In the genomic region with DNA sequence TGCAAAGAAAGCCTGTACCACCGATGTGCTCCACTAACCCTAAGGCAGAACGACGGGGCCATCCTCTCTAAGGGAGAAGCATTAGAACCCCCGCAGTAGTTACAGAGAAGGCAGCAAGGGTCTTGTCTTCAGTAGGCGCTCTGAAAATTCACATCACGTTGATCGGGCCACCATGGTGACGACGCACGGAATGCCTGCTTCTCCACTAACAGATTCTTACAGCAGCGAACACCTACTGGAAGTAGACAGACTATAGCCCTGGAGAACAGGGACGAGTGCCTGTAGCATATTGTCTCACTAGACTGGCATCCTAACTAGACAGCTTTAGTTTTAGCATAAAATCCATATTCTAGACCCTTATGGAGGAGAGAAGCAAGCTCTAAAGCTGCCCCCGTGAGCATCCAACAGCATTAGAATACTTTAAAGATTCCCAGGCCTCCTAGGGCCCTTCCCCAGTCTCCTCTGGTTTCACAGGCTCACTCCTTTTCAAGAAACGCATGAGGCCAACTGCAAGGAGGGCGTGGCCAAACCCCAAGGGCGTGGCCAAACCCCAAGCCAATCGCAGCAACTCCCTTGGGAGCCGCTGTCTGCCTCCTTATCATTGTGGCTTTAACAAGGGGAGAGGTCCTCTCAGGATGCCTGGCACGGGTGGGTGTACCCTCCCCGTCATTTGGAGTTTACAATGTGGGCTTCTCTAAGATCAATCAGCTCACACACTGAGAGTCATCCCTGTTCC, we compare ENCODE assay signal across 9 mouse cellular contexts.
DNase-seq lines count a peak whose midpoint lies in the region; ATAC-seq lines count a peak whose summit lies in the region.
"Had no signal": no experiment of that assay in that cellular context is flagged by ENCODE, and none has a peak within 500 bp of the region (broad histone marks: within the 10 kb centered on the region; RNA-seq: fewer than 3 reads in every experiment).

No protein-coding gene starts in this region.

- no peak overlapping the region for H3K4me3 ChIP-seq in heart, embryonic 16.5 days (ENCODE audit: low read length)
- H3K4me3 ChIP-seq in forebrain, embryonic 12.5 days (replicated peaks) = no peak overlapping the region
- peak overlapping the region; percentile 12; the same call in 1 of the 2 replicates for H3K4me3 ChIP-seq in midbrain, embryonic 12.5 days

- 8% methylated on average over 20 of the region's 20 CpGs for WGBS in heart, embryonic 16.5 days
- WGBS in forebrain, embryonic 12.5 days = 9% methylated on average over 20 of the region's 20 CpGs
- 6% methylated on average over 20 of the region's 20 CpGs for WGBS in midbrain, embryonic 12.5 days

- peak overlapping the region; percentile 12; the same call in 1 of the 2 replicates for H3K4me2 ChIP-seq in heart, embryonic 16.5 days (ENCODE audit: low read depth, low read length)
- peak overlapping the region; percentile 17 for H3K4me2 ChIP-seq in forebrain, embryonic 12.5 days
- H3K4me2 ChIP-seq in midbrain, embryonic 12.5 days (replicated peaks) = peak overlapping the region; percentile 41

- no peak for DNase-seq in heart, postnatal 14 days
- DNase-seq in ZHBTc4 (ENCODE audit: low read depth, low spot score) = peak; percentile 59
- no peak for DNase-seq in adrenal gland, postnatal 10 days
- DNase-seq in right cerebral cortex, postnatal 14 days = no peak
- no peak for DNase-seq in layer of hippocampus, postnatal 25 days (ENCODE audit: extremely low spot score in 1 of 2, low spot score in 1 of 2)

- H3K4me1 ChIP-seq in heart, embryonic 16.5 days (ENCODE audit: control insufficient read depth, insufficient read depth, low read length) = no peaks in the 10 kb centered on the region
- peaks cover 17% of the 10 kb centered on the region for H3K4me1 ChIP-seq in forebrain, embryonic 12.5 days
- peaks cover 12% of the 10 kb centered on the region for H3K4me1 ChIP-seq in midbrain, embryonic 12.5 days

- H3K27ac ChIP-seq in heart, embryonic 16.5 days (ENCODE audit: low read length) = no peak overlapping the region
- peak overlapping the region; percentile 59 for H3K27ac ChIP-seq in forebrain, embryonic 12.5 days
- H3K27ac ChIP-seq in midbrain, embryonic 12.5 days (replicated peaks) = no peak overlapping the region

- intact Hi-C loops in heart, postnatal 14 days (cut with DNase I) = no loop called here

- H3K9ac ChIP-seq in heart, embryonic 16.5 days (ENCODE audit: low read length) = no peak overlapping the region
- no peak overlapping the region for H3K9ac ChIP-seq in forebrain, embryonic 12.5 days
- 0 out of 2 replicates have a peak overlapping the region, but pooled peaks have one; percentile 12 for H3K9ac ChIP-seq in midbrain, embryonic 12.5 days (replicated peaks)

- H3K9me3 ChIP-seq in heart, embryonic 16.5 days (replicated peaks; ENCODE audit: control insufficient read depth, low read length) = no peaks in the 10 kb centered on the region
- no peaks in the 10 kb centered on the region for H3K9me3 ChIP-seq in forebrain, embryonic 12.5 days
- no peaks in the 10 kb centered on the region for H3K9me3 ChIP-seq in midbrain, embryonic 12.5 days

- peaks cover 10% of the 10 kb centered on the region; the same call in 1 of the 2 replicates for H3K27me3 ChIP-seq in heart, embryonic 16.5 days (ENCODE audit: control insufficient read depth, insufficient read depth, low read length)
- H3K27me3 ChIP-seq in forebrain, embryonic 12.5 days = peaks cover 8% of the 10 kb centered on the region
- peaks cover 7% of the 10 kb centered on the region for H3K27me3 ChIP-seq in midbrain, embryonic 12.5 days

- ATAC-seq in heart, embryonic 16.5 days (replicated peaks; ENCODE audit: extremely low read depth, insufficient read depth, low FRiP score) = no peak; the same call in 1 of the 2 replicates
- ATAC-seq in forebrain, embryonic 12.5 days (ENCODE audit: low FRiP score) = peak; percentile 44; the same call in 1 of the 2 replicates
- ATAC-seq in midbrain, embryonic 12.5 days (ENCODE audit: low FRiP score, low read depth) = peak; percentile 49; the same call in 1 of the 2 replicates

- H3K36me3 ChIP-seq in heart, embryonic 16.5 days (ENCODE audit: control insufficient read depth, insufficient read depth) = no peaks in the 10 kb centered on the region
- no peaks in the 10 kb centered on the region for H3K36me3 ChIP-seq in forebrain, embryonic 12.5 days (replicated peaks)
- H3K36me3 ChIP-seq in midbrain, embryonic 12.5 days = no peaks in the 10 kb centered on the region
- H3K36me3 ChIP-seq: G1E had no signal
